Mouse (Mus musculus) CH12F3 (cell line): ENCODE results near the gene Tyk2.

ENCODE experiments used
- in situ Hi-C: fragments of 300-500 bp; cut with MboI; formaldehyde crosslinking; loops from 2 replicates; pipeline ENCODE4 v1.14.3; 2020; ENCODE audit warnings: low sequenced_read_pairs

Tyk2 gene

GRCm38 (mm10) chr9:21115105-21115504 lies 15.9 kb downstream of the Tyk2 start:
- in situ Hi-C loops, result no loop called here

GRCm38 (mm10) chr9:21114190-21114589 lies 16.9 kb downstream of the Tyk2 start:
- in situ Hi-C loops, result no loop called here

DNA sequence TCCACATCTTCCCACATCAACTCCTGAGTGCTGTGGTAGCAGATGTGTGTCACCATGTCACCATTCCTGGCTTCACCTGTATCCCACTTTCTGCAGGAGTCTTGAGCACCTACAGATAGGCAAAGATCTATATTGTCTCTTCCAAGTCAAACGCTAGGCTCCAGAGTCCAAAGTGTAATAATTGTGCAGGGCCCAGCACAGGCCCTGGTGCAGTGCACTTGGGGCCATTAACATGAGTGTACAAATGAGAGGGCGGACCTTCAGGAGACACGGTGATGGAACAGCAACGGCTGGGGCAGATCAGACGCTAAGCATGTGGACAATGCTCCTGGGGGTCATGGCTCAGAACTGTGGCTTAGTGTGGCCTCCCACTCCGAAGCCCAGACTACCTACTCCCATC lies 17.3 kb downstream of the Tyk2 start:
- in situ Hi-C loops, result no loop called here

- in situ Hi-C loops, result no loop called here
Observed at GRCm38 (mm10) chr9:21107607-21108237, 23.3 kb downstream of the Tyk2 start.

DNA sequence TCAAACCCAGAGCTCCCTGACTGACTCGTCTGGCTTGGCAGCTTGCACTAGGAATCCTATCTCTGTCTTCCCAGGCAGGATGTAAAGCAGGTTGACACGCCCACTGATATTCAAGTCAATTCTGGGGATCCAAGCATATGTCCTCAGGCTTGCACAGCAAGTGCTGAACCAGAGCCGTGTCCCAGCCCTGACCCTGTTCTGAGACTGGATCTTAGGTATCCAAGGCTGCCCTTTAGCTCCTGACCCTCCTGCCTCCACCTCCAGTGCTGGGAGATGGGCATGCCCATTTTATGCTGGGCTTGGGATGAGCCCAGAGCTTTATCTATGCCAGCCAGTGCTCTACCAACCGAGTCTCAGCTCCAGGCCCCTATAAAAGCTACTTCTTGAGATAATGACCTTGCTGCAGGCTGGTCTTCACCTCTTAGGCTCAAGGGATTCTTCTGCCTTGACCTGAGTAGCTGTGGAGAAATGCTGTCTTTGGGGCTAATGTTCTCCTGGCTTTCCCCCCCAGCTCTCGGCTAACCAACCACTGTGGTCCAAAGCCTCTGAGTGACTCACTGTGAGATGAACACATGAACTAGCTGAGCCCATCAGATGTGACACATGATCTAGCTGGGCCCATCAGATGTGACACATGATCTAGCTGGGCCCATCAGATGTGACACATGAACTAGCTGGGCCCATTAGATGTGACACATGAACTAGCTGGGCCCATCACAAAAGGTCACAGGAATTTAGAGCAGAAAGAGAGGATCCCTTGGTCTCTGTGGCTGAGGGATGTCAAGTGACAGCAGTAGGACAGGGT lies 25.1 kb downstream of the Tyk2 start:
- in situ Hi-C loops, result no loop called here

- in situ Hi-C loops, result no loop called here
Observed at GRCm38 (mm10) chr9:21104814-21105213, 26.2 kb downstream of the Tyk2 start.

- in situ Hi-C loops, result no loop called here
Observed at GRCm38 (mm10) chr9:21102076-21102475, 29.0 kb downstream of the Tyk2 start.

GRCm38 (mm10) chr9:21100447-21101161 lies 30.4 kb downstream of the Tyk2 start:
- in situ Hi-C loops, result no loop called here

DNA sequence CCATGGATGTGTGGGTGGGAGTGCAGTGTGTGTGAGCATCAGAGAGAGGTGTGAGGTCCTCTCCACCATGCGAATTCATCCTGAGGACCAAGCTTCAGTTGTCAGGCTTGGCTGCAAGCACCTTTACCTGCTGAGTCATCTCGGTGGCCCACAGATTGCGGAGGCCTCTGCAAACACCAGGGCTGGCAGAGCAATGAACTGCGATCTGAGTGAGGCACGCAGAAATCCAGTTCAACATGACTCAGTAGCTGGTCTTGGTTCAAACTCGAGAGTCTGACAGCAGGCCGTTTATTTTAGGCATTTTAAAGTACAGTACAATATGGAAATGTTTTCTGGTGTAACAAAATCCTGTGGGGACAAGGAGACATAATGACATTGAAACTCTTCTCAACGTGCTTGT lies 33.2 kb downstream of the Tyk2 start:
- in situ Hi-C loops, result no loop called here

- in situ Hi-C loops, result no loop called here
Observed at GRCm38 (mm10) chr9:21095958-21096357, 35.1 kb downstream of the Tyk2 start.

GRCm38 (mm10) chr9:21093423-21093822 lies 37.6 kb downstream of the Tyk2 start:
- in situ Hi-C loops, result no loop called here

DNA sequence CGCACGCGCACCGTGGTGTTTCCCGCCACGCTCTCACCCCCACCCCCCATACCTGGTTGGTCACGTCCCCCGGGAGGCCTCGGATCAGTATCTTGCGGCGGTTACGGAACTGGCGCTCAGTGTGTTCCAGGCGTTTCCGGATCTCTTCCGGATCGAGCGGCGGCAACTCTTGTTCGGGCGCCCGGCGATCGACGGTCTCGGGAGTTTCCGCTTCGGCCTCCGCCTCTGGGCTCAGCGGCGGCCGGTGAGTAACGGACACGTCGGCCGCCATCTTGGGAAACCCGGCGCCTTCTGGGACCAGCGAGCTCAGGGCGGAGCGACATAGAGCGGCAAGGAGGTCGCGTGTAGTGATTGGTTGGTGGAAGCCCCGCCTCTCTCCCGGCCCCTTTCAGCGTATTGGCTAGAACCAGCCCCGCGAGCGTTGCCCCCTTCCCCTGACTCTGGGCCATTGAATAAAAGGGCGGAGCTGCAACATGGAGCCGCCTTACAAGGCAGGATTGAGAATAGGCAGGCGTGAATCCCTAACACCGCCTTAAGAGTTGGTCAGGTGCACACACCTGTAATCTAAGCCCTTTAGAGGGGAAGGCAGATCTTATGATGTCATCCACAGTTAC lies 39.2 kb downstream of the Tyk2 start, which contains the start of the genes Gm38431 and Raver1:
Gene Gm38431, minus strand, starts transcription at position 291 of the 614 bp plus-strand sequence.
Gene Raver1, minus strand, starts transcription at position 302 of the 614 bp plus-strand sequence.
- in situ Hi-C loops, result no loop called here

GRCm38 (mm10) chr9:21090972-21091706 lies 39.9 kb downstream of the Tyk2 start:
- in situ Hi-C loops, result no loop called here

DNA sequence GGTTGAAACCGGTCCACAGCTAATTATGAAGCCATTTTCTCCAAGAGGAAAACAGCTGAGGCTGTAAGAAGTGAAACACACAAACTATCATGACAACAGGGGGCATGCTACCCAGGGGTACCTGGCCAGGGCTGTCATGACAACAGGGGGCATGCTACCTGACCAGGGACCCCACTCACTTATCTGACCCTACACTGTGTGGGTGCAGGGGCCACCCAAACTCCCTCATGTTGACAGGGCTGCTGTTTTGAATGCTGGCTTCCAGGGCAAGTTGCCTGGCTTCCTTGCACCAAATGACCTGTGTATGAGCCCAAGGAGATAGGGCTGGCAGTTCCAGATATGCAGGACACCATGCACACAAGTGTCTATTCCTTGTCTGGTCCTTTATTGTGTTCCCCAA lies 40.5 kb downstream of the Tyk2 start:
- in situ Hi-C loops, result no loop called here

DNA sequence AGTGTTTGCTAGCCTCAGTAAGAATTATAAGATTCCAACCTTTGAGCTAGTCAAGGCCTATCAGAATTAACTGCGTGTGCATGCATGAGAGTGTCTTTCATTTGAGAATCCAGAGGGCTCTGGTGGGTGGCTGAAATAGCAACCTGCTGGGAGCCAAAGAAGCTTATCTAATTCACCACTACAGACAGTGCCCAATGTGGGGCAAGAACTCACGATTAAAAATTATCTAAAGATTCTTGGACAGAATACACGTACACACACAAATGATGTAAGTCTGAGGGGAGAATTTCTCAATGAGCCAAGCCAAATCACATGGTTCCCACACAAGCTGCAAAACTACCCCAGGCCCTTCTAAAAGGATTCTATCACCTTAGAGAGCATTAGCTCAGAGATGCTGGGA lies 47.7 kb downstream of the Tyk2 start:
- in situ Hi-C loops, result no loop called here

- in situ Hi-C loops, result no loop called here
Observed at GRCm38 (mm10) chr9:21081127-21081526, 49.9 kb downstream of the Tyk2 start.

DNA sequence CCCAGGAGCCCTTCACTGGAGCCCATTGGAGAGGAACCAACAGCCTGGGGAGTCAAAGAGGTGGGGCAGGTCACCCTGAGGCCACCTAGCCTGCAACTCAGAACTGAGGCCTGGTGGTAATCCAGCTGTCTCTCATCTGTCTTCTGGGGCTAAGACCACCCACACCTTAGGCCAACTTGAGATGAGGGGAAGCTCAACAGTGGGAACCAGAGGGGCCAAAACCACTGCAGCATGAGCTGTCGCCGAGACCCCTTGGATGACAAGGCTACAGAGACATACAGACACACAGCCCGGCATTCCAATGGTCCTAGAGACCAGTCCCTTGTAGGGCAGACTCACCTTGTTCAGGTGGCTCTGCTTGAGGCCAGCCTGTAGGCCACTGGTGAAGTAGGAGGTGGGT lies 55.4 kb downstream of the Tyk2 start:
- in situ Hi-C loops, result no loop called here

- in situ Hi-C loops, result no loop called here
Observed at GRCm38 (mm10) chr9:21074173-21074572, 56.9 kb downstream of the Tyk2 start.

DNA sequence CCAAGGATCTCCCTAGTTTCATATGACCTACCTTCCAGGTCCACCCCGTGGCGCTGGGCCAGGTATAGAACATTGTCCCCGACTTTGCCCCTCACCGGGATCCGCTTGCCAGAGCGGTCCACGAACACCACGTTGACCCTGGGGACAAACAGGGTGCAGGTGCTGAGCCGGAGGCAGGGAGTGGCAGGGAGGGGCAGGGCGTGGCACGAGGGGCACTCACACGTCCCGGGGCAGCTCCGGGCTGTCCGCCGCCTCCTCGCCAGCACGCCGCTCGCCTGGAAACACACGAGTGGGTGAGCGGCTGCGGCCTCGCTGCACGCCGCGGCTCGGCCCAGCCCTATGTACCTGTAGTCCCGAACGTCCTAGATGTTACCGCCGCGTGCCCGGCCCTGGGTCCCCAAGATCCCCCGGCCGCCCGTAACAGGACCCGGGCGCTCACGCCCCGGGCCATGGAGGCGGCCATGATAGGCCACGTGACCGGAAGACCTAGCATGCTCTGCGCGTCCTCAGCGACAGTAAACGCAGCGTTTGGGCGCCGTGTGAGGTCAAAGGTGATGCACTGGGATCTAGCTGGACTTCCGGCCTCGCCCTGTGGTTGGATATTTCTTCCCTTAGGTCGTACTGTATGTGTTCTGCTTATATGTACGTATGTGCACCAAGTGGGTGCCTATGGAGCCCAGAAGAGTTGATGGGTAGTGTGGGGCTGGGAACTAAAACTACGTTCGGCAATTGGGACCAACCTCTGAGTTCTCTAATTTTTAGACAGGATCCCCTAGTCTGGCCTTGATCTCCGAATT lies 57.8 kb downstream of the Tyk2 start, which contains the start of the genes Gm49373 and Fdx1l:
Gene Gm49373, minus strand, starts transcription at position 53 of the 797 bp plus-strand sequence.
Gene Fdx1l, minus strand, starts transcription at position 571 of the 797 bp plus-strand sequence.
- in situ Hi-C loops, result no loop called here

GRCm38 (mm10) chr9:21072641-21073040 lies 58.4 kb downstream of the Tyk2 start:
- in situ Hi-C loops, result no loop called here
